Mouse (Mus musculus) hindbrain, postnatal 0 days (tissue): ENCODE data around the gene Tcf20. TPM values are rescaled to one million over a fixed set of nuclear protein-coding genes. Genes with fewer than 3 reads are reported as not detected.

ENCODE experiments used
- ATAC-seq: fragments of 200-750 bp; cut with Nextera tagmentation; 2 replicates; pipeline ENCODE4 v1.8.0; 2017; ENCODE audit warnings: mild to moderate bottlenecking, moderate TSS enrichment, moderate library complexity
- DNase-seq: peaks from one replicate; pipeline ENCODE4 v3.0.0-alpha.2; 2015; ENCODE audit warnings: low spot score
- H3K27ac ChIP-seq: fragments of 300-500 bp; sonication (generic); 2 replicates; pipeline ENCODE4 v1.5.1; 2014; ENCODE audit warnings: mild to moderate bottlenecking
- H3K27me3 ChIP-seq: fragments of 300-500 bp; sonication (generic); 2 replicates; pipeline ENCODE4 v1.6.1; 2014; ENCODE audit warnings: low read length, mixed read lengths; ENCODE audit not compliant: insufficient read depth
- H3K36me3 ChIP-seq: fragments of 300-500 bp; sonication (generic); 2 replicates; pipeline ENCODE4 v1.6.1; 2014; ENCODE audit warnings: low read length, mixed read lengths; ENCODE audit not compliant: insufficient read depth
- H3K4me1 ChIP-seq: fragments of 300-500 bp; sonication (generic); 2 replicates; pipeline ENCODE4 v1.6.1; 2014; ENCODE audit warnings: antibody characterized with exemption, low read length, mixed read lengths; ENCODE audit not compliant: insufficient read depth
- H3K4me2 ChIP-seq: fragments of 300-500 bp; sonication (generic); 2 replicates; pipeline ENCODE4 v1.6.1; 2014; ENCODE audit warnings: low read depth, mild to moderate bottlenecking, low read length, moderate library complexity, mixed read lengths
- H3K4me3 ChIP-seq: fragments of 300-500 bp; sonication (generic); 2 replicates; pipeline ENCODE4 v1.5.1; 2014; ENCODE audit warnings: low read length
- H3K9ac ChIP-seq: fragments of 300-500 bp; sonication (generic); replicated peaks from 2 replicates; pipeline ENCODE4 v1.6.1; 2014; ENCODE audit warnings: mild to moderate bottlenecking, low read length, moderate library complexity, mixed read lengths
- H3K9me3 ChIP-seq: fragments of 300-500 bp; sonication (generic); 2 replicates; pipeline ENCODE4 v1.6.1; 2016; ENCODE audit warnings: low read length, mixed read lengths
- CTCF ChIP-seq: IDR thresholded peaks from 2 replicates; pipeline ENCODE4 v1.5.1; 2016; ENCODE audit warnings: antibody characterized with exemption, control low read depth, low read depth
- WGBS: fragments of 180-500 bp; shearing (Covaris S2); extraction: QIAGEN DNeasy Blood & Tissue Kit; methylation state at CpG from one replicate; pipeline ENCODE4 v1.1.7; 2014; 5-methylcytosine and 5-hydroxymethylcytosine counted together
- polyA plus RNA-seq: library from polyadenylated mRNA; unstranded; fragments of >200 nt; fragmentation: Nextera tagmentation; extraction: Ambion mirVana; gene quantifications from 2 replicates; pipeline ENCODE4 v1.2.1, GENCODE M21; 2015
- total RNA-seq: library from RNA; depleted of rRNA; stranded (reverse); fragments of >200 nt; gene quantifications from 2 replicates; pipeline ENCODE4 v1.2.3, GENCODE M21; 2014

The Tcf20 gene
- total and polyA plus RNA-seq, 2 experiments from 2014 or later: 8.6 to 98.3 TPM

- DNase-seq (no peak), ATAC-seq (no peak)
- peak; percentile 58 for TF ChIP-seq CTCF
- no peaks in the 10 kb centered on the region for H3K27me3 ChIP-seq
- H3K27ac ChIP-seq: peak overlapping the region; percentile 64
- H3K4me1 ChIP-seq: peaks cover 67% of the 10 kb centered on the region
- H3K4me3 ChIP-seq: no peak overlapping the region
- no peaks in the 10 kb centered on the region for H3K9me3 ChIP-seq
- H3K36me3 ChIP-seq: no peaks in the 10 kb centered on the region
- no peak overlapping the region for H3K9ac ChIP-seq
- 55% methylated on average over 4 of the region's 4 CpGs for WGBS
- H3K4me2 ChIP-seq: no peak overlapping the region
Measured at GRCm38 (mm10) chr15:82922755-82923154, 64.9 kb downstream of the Tcf20 start.

GRCm38 (mm10) chr15:82922052-82922451 lies 65.6 kb downstream of the Tcf20 start:
- H3K9ac ChIP-seq: no peak overlapping the region
- WGBS: 15% methylated on average over 12 of the region's 12 CpGs

GRCm38 (mm10) chr15:82921559-82921958 lies 66.1 kb downstream of the Tcf20 start:
- H3K4me3 ChIP-seq: no peak overlapping the region
- H3K9me3 ChIP-seq: no peaks in the 10 kb centered on the region
- 7% methylated on average over 1 of the region's 1 CpGs for WGBS
- no peak for DNase-seq
- ATAC-seq: peak; percentile 16; the same call in 1 of the 2 replicates
- H3K27me3 ChIP-seq: no peaks in the 10 kb centered on the region
- peak overlapping the region; percentile 29 for H3K4me2 ChIP-seq
- H3K9ac ChIP-seq: no peak overlapping the region
- peaks cover 65% of the 10 kb centered on the region for H3K4me1 ChIP-seq
- TF ChIP-seq CTCF: no peak
- H3K36me3 ChIP-seq: no peaks in the 10 kb centered on the region
- peak overlapping the region; percentile 64; the same call in 1 of the 2 replicates for H3K27ac ChIP-seq

More at GRCm38 (mm10) chr15:82922052-82922451, 65.6 kb downstream of the Tcf20 start:
- Histone ChIP-seq H3K4me3 (no peak overlapping the region), H3K27me3 (no peaks in the 10 kb centered on the region), H3K4me2 (peak overlapping the region; percentile 29; the same call in 1 of the 2 replicates), H3K4me1 (peaks cover 67% of the 10 kb centered on the region), H3K9me3 (no peaks in the 10 kb centered on the region), H3K36me3 (no peaks in the 10 kb centered on the region), H3K27ac (peak overlapping the region; percentile 64; the same call in 1 of the 2 replicates)
- peak; percentile 88 for ATAC-seq
- no peak; the same call in 1 of the 2 replicates for TF ChIP-seq CTCF
- peak; percentile 93 for DNase-seq

- Histone ChIP-seq H3K9me3 (no peaks in the 10 kb centered on the region), H3K9ac (no peak overlapping the region), H3K4me1 (peaks cover 65% of the 10 kb centered on the region), H3K27ac (peak overlapping the region; percentile 57; the same call in 1 of the 2 replicates), H3K4me2 (peak overlapping the region; percentile 29; the same call in 1 of the 2 replicates), H3K4me3 (no peak overlapping the region), H3K27me3 (no peaks in the 10 kb centered on the region), H3K36me3 (no peaks in the 10 kb centered on the region)
- WGBS: 9% methylated on average over 13 of the region's 13 CpGs
- no peak for TF ChIP-seq CTCF
- ATAC-seq (peak; percentile 30), DNase-seq (peak; percentile 75)
Measured at GRCm38 (mm10) chr15:82920895-82921515, 66.7 kb downstream of the Tcf20 start.

GRCm38 (mm10) chr15:82917965-82918364 lies 69.7 kb downstream of the Tcf20 start:
- peak; percentile 42; the same call in 1 of the 2 replicates for TF ChIP-seq CTCF
- Histone ChIP-seq H3K4me2 (peak overlapping the region; percentile 50), H3K4me1 (peaks cover 46% of the 10 kb centered on the region), H3K4me3 (no peak overlapping the region), H3K36me3 (no peaks in the 10 kb centered on the region), H3K27ac (peak overlapping the region; percentile 66), H3K9ac (peak overlapping the region; percentile 33; the same call in 1 of the 2 replicates), H3K27me3 (no peaks in the 10 kb centered on the region), H3K9me3 (no peaks in the 10 kb centered on the region)
- ATAC-seq (no peak), DNase-seq (no peak)
- 58% methylated on average over 3 of the region's 3 CpGs for WGBS

- H3K4me2 ChIP-seq: peak overlapping the region; percentile 50
- DNase-seq: peak; percentile 91
Measured at GRCm38 (mm10) chr15:82917207-82917844, 70.3 kb downstream of the Tcf20 start.

More at GRCm38 (mm10) chr15:82917207-82917844, 70.3 kb downstream of the Tcf20 start:
- H3K4me1 ChIP-seq: peaks cover 42% of the 10 kb centered on the region
- H3K4me3 ChIP-seq: peak overlapping the region; percentile 13; the same call in 1 of the 2 replicates
- H3K9ac ChIP-seq: peak overlapping the region; percentile 33; the same call in 1 of the 2 replicates
- H3K36me3 ChIP-seq: no peaks in the 10 kb centered on the region
- WGBS: 4% methylated on average over 28 of the region's 28 CpGs
- no peaks in the 10 kb centered on the region for H3K9me3 ChIP-seq
- peak overlapping the region; percentile 66 for H3K27ac ChIP-seq
- peak; percentile 39 for ATAC-seq
- H3K27me3 ChIP-seq: no peaks in the 10 kb centered on the region
- peak; percentile 52 for TF ChIP-seq CTCF
